Mouse (Mus musculus) common myeloid progenitor, adult 5-6 weeks (primary cell): Measurements from ENCODE around the gene Sergef. TPM values are rescaled to one million over a fixed set of nuclear protein-coding genes. Genes with fewer than 3 reads are reported as not detected.

Source experiments
- ATAC-seq: replicated peaks from 2 replicates; pipeline ENCODE4 v1.8.0; 2016; ENCODE audit warnings: low read depth, mild to moderate bottlenecking, moderate TSS enrichment, inconsistent platforms; ENCODE audit not compliant: poor library complexity, severe bottlenecking
- total RNA-seq: library from RNA; stranded (forward); fragments of 200-1000, 187-1606 nt; gene quantifications from 2 replicates; pipeline ENCODE4 v1.2.3, GENCODE M21; 2017

Gene Sergef
- total RNA-seq, 1 experiment from 2014 or later, result 17.5 TPM

DNA sequence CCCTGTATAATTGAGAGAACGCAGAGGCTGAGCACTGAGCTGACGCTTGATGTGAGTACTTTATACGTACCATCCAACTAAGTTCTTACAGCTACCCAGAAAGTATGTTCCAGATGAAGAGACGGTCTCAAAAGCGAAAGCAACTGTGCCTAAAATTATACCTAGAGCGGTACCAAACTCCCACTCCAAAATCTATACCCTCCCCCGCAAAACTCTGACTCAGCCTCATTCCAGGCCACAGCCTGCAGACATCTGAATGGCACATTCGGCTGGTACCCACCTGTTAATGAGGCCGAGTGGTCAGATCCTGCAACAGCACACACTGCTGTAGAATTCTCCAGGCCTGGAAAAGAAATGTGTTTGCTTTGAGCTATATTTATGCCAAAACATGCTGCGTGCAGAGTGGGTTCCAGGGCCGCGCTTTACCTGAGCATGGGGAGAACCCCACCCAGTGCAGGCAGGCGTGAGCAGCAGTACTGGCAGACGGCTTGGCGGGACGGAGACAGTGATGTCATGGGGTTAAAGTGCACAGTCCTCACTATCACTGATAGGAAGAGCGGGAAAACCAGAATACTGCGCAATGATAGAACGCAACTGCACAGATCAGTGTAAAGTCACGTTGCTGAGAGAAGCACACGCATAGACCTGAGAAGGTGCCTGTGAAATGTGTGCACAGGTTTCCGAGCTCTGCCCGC, 21.0 kb downstream of the Sergef start:
- no peak for ATAC-seq

DNA sequence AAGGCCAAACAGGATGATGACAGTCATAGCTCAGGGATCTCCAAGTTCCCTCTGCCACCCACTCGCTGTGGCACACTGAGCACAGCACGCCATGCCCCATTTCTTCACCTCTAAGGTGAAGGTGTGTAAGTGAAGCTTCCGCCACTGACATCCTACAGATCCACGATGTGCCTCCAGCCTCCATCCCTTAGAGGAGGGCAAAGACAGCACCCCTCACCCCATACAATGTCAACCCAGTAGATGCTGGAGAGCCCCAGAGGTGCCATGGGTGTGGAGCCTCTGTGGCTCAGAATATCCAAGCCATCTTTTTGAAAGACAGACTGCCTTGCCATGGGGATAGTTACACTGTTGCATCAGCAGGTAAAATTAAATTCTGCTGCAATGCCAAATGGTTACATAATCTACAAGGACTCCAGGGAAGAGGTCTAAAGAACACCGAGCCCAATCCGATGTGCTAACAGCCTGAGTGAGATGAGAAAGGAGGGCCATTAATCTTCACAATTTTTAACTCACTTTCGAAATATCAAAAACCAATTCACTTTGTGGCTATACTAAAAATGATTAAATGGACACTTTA, 23.1 kb downstream of the Sergef start:
- no peak for ATAC-seq

DNA sequence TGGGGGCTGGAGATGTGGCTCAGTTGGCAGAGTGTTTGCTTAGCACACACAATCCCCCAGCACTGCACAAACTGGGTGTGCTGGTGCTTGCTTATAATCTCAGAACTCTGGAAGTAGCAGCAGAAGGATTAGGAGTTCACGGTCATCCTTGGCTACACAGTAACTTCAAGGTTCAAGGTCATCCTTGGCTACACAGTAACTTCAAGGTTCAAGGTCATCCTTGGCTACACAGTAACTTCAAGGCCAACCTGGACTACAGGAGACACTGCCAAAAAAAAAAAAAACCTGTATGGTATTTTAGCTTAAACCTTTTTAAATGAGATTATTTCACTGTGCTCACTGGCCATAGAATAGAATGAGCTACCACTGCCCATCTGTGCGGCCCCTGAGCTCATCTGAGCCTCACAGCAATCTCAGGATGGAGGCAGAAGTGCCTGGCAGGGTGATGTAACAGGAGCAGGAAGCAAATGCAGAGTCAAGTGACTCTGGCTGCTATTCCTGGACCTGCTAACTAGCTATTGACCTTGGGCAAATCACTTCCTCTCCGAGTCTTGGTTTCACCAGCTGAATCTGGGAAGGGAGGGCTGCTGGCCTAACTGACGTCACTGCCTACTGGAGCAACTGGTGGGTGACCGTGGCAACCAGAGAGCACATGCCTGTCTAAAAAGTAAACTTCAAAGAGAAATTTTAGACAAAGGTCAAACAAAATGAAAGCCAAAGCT, 24.2 kb downstream of the Sergef start:
- ATAC-seq, result peak; percentile 69

DNA sequence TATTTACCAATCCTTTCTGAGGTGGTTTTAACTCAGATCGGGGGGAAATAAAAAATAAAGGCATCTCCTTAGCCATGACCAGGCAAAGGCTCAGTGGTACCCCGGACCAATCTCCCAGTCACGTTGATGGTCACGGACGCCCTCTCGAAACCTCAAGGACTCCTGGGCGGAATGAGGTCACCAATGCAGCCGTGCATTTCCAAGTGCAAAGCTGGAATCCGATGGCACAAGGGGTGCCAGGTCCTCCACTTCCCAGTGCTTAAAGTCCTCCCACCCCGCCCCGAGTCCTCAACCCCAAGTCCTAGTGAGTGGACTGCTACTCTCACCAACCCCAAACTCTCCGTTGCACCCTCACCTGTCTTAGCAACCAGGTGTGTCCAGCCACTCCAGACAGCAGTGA, 25.3 kb downstream of the Sergef start:
- ATAC-seq, result no peak

DNA sequence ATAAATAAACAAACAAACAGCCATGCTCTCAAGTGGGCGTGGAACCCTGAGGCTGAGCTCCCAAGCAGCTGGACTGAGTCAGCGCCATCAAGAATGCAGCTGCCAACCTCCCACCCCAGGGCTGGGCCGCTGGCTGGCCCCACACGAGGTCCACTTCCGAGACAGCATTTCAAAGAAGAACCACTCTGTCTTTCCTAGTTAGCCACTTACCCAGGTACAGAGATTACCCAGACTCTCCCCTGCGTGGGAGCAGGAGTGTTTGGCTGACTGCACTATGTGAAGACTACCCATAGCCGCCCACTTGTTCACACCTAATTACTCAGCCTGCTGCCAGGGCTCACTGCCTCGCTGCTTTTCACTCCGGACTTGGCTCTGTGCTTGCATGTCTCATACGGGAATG, 26.5 kb downstream of the Sergef start:
- no peak for ATAC-seq

DNA sequence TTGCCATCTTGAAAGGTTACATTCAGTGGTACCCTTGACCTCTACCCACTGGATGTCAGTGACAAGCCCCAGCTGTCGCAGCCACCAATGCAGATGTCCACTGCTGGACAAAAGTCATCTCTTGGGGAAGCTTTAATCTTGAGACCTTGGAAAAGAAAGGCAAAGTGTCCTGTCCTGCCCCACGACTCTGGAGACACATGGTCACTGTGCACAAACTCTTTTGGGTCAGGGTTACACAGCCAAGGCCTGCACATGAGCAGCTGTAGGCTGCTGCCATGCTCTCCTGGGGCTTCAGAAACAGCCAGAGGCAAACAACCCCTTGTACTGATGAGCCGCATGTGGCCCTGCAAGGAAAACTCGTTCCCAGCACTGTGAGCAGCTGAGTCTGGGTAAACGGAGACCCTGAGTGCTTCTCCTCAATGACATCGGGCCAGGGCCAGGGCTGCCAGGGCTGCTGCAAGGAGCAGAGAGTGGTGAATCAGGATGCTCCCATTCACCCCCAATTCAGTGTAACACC, 27.1 kb downstream of the Sergef start:
- ATAC-seq, result no peak

DNA sequence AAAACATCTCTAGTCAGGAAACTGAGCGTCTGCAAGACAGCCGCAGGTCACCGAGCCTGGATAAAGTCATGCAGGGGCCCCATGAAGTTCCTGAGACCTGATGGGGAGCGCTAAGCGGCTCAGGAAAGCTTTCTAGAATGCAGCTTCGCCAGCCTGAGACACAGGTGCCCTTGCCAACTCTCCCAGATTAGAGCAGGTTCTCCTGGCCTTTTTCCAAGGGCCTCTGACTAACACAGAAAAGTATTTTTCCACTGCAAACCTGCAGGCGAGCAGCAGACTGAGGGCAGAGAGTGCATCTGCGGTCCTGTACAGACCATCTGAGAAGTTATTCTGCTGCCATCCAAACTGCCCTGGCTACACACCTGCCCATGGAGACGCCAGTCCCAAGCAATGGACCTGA, 27.6 kb downstream of the Sergef start:
- ATAC-seq, result no peak

DNA sequence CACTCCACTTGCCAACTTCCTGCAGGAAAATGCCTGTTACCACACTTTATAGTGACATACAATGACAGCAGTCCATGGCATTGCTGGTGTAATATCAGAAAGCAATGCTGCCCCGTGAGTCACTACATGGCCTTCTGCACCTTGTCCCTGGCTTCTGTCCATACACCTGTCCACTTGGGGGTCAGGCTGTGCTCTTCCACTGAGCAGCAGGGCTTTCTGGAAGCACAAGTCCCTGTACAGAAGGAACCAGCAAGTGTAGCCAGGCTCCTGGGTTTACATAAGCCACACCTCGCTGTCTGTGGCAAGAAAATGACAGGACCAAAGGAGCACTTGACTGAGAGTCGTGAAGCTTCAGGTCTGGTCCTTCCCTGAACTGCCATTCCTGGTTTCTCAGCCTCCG, 30.3 kb downstream of the Sergef start:
- ATAC-seq, result no peak

DNA sequence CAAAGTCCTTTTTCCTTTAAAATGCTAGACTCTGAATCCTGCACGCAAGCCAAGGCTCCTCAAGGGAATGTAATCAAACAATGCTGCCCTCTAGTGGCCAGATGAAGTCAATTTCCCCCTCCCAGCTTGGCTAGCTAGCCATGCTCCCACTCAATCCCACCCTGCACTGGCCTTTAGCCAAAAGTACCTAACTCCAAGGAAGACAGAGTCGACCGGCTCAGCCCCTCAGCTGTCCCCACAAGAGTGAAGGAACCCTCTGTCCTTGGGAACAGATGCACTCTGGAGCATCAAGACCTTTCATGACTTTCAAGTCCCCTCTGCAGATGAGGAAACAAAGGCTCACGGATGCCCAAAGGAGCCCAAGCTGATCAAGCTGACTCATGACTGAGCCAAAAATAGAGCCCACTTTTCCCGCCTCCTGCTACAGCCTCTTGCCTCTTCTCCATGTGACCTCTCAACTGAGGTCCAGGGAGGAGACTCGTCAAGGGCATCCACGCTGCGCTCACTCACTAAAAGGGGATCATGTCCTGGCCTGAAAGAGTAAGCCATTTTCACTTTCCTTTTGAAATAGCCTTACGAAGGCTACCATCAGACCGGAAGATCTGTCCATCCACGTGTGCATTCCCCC, 32.1 kb downstream of the Sergef start:
- peak; percentile 54 for ATAC-seq

DNA sequence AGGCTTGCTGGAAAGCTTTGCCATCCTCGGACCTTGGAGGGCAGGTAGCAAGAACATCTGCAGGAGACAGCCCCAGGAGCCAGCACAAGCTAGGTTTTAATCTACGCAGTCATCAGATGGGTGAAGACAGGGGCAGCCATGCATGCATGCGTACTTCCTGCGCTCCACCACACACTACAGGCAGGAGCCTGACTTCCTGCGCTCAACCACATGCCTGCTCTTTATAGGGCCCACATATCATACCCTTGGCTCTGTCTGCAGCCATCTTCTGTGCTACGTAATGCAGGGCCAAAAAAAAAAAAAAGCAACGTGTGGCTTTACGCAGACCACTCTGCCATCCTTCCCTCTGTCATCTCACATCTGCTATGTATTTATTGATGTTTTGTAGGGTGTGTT, 32.6 kb downstream of the Sergef start:
- peak; percentile 67 for ATAC-seq

DNA sequence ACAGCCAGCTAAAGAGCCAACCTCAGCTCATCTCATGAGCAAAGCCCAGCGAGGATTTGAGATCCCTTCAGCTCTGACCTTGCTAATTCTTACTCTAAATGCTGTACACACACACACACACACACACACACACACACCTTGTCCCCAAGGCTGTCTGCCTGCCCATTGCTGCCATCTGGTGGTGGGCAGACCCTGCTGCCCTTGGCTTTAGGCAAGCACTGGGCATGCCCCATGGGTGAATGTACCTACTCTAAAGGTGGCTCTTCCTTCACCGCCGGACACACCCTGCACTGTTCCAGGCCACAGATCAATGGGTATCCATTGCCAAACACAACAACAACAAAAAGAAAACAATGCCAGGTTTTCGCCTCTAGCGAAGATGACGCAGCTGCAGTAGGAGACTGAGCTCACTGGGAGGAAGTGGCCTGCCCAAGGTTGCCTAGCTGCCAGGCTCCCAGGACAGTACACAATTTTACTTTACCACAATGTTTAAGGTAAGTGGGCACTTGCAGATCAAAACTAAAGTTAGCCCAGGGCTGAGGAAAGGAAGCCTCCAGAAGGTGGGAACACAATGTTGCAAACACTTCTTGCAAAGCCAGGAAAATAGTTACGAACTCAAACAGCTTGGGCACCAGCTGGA, 33.1 kb downstream of the Sergef start:
- ATAC-seq, result peak; percentile 70

DNA sequence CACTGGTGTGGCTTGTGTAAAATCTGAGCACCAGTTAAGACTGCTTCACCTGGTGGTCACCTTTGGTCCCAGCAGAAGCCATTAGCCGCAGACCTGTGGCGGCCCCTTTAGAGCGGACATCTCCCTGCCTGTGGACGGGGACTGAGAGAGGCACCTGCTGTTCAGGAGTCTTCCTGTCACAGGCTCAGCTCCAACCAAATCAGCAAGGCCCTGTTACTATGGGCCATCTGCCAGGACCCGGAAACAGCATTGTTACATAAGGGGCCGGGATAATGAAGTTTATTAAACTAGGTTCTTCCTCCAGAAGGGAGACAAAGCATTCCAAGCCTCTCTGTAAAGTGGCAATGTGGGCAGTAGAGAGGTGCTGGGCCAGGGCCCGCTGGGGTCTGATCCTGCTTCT, 36.6 kb downstream of the Sergef start:
- ATAC-seq, result no peak

DNA sequence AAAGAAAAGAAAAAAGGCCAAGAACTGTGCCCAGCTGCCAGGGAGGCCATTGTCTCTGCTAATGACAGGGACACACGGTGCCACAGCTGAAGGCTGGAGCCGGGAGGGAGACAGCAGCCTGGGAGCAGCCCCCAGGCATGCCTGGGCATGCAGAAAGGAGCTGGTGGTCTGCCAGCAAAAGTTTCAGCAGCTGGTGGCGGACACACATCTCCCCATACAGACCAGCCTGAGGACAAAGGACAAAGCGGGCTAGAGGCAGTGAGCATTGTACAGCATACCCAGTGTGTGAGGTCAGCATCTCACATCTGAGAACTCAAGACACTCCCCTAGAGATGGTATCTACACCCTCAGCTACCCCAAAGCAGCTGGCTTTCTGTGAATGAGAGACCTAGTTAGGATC, 37.5 kb downstream of the Sergef start:
- no peak for ATAC-seq

DNA sequence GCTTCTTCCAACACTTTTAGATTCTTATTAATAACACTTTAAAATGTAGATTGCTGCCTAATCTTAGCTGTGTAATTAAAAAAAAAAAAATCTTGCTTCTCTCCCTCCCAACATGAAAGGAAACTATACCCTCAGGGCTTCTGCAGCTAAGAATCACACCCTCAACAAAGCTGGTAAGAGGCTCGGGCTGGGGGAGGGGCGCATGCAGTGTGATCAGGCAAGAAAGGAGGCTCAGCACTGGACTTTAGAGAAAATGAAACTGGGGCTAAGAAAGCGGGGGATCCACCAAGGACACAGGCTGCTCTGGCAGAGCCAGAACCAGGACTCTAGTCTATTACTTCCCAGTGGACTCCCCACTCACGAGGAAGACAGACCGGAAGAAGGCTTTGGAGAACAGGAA, 38.5 kb downstream of the Sergef start:
- no peak for ATAC-seq

DNA sequence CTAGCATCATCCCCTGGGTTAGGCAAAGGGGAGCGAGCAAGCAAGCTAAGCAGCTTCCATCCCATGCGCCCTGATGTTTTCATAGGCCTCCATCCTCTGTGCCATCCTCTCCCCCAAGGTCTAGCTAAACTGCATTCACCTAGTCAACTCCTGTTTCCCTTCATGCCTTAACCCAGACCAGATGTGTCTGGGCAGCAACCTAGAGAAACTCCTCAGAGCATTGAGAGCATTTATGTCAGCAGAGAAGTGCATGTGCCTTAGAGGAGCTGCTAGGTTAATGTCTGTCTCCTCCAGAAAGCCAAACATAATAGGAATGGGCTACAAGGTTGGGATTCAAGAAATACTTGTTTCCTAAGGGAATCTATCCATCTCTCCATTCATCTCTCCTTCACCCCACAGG, 42.6 kb downstream of the Sergef start:
- ATAC-seq, result no peak

DNA sequence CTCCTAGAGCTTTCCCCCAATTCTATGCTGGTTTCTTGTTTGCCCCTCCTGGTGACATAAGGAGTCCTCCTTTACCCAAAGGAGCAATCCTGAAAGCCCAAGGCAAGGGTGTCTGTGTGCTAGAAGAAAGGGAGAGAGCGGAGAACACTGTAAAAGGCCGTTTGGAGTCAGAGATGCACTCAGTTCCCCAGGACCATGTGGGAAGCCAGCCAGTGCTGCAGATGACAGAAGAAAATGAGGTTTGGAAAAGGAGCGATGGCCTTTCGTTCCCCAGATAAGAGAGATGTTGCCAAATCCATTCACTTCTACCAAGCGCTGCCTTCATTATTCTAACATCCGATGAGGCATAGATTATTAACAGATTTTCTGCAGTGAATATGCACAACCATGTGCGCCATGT, 48.1 kb downstream of the Sergef start:
- no peak for ATAC-seq

DNA sequence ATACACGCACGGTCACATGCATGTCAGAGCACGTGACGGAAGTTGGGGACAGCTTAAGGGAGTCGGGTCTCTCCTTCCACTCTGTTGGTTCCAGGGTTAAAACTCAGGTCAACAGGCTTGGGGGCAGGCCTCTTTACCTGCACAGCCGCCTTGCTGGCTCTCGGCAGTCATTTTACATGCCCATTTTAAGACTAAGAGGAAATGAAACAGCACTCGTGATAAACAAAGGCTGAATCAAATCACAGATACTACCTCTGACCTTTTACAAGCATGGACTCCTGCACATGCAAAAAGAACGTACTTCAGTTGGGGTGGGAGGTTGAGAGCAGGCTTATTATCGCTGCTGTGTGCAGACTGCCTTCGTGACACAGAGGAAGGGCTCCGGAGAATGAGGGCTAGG, 50.4 kb downstream of the Sergef start:
- no peak for ATAC-seq

DNA sequence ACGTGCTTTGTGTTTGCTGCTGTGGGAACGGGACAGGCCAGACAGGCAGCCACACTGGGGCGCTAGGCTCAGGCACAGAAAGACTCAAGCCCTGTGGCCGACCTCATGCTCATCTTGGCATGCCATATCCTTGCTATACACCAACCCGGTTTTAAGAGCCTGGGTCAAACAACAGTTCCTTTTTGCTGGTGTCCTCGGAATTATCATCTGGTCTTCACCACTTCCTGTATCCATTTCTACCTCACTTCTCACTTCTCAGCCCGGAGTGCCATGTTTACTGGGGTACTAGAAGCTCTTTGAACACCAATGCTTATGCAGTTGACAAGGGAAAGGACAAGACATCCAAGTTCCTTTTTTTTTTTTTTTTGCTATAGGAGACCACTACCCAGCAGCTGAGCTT, 51.6 kb downstream of the Sergef start:
- ATAC-seq, result peak; percentile 48

DNA sequence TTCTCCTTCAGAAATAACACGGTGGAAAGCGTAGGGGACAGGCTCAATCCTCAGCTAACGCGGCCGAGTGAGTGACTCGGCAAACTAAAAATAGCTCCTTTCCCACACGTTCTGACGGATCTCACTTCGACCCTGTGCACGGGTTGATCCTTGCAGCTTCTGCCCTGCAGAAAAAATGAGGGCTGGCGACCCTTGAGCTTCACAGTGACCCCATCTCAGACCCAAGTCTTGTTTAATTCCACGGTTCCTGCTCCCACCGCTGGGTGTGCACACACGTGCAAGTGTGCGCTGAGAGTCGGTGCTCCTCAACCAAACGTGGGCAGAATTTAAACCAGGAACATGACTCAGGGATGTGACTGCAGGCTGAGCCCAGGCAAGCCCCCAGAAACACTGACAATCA, 52.1 kb downstream of the Sergef start:
- peak; percentile 62 for ATAC-seq

DNA sequence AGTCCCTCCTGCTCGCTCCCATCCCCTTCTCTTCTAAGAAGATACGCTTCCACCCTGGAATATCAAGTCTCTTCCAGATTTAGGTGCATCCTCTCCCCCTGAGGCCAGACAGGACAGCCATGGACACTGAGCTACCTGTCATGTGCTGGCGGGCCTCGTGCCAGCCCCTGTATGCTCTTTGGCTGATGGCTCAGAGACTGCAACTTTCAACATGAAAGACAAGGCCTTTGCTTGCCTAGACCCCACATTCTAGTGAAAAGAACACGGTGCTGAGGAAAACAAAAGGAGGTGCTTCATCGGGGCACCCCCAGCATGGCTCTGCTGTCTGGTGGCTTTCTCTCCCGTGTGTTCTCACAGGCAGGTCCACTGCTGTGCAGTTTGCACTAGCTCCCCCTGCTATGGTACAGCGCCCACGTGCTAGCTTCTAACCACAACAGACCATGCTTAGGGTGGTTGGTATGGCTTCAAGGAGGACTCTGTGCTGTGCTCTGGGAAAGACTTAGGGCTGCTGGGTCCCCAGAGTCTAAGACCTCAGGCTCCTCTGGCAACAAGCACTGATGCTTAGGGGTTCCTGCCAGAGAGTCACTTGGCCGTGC, 52.9 kb downstream of the Sergef start:
- ATAC-seq, result no peak
